Mouse (Mus musculus) ES-Bruce4 (cell line): ENCODE data around the gene Adipoq.

ENCODE experiments used
- CTCF ChIP-seq: IDR thresholded peaks from one replicate; pipeline ENCODE4 v1.8.1; 2011; ENCODE audit warnings: low read depth, low read length
- EP300 ChIP-seq: IDR thresholded peaks from 2 replicates; pipeline ENCODE4 v1.6.1; 2011; ENCODE audit warnings: low read depth, low read length; ENCODE audit not compliant: insufficient read depth
- POLR2A ChIP-seq: IDR thresholded peaks from one replicate; pipeline ENCODE4 v1.8.1; 2011; ENCODE audit warnings: low read length; ENCODE audit not compliant: insufficient read depth

GRCm38 (mm10) chr16:23178796-23179195 is 32.5 kb downstream of the Adipoq start:
- TF ChIP-seq CTCF (no peak), POLR2A (no peak), EP300 (no peak)
